Mouse (Mus musculus) stomach, postnatal 0 days (tissue): Measurements from ENCODE around the gene Trpv2.

Experiments
- CTCF ChIP-seq: IDR thresholded peaks from 2 replicates; pipeline ENCODE4 v1.5.1; 2016; ENCODE audit warnings: antibody characterized with exemption, low read depth, mild to moderate bottlenecking, moderate library complexity
- EP300 ChIP-seq: optimal IDR thresholded peaks from 2 replicates; pipeline ENCODE3; 2016; ENCODE audit warnings: antibody characterized with exemption

GRCm38 (mm10) chr11:62645337-62645675 is 71.0 kb downstream of the Trpv2 start:
- TF ChIP-seq CTCF (no peak), EP300 (no peak)
